Mouse (Mus musculus) ES-E14 (cell line): ENCODE results near the gene Pcmt1.

ENCODE experiments used
- CHD2 ChIP-seq: IDR thresholded peaks from 2 replicates; pipeline ENCODE4 v1.6.1; 2014; ENCODE audit warnings: mild to moderate bottlenecking, low read depth, low read length, inconsistent platforms
- HCFC1 ChIP-seq: IDR thresholded peaks from 2 replicates; pipeline ENCODE4 v1.6.1; 2012; ENCODE audit warnings: low read length, inconsistent platforms, borderline replicate concordance; ENCODE audit not compliant: insufficient read depth
- MAFK ChIP-seq: IDR thresholded peaks from 2 replicates; pipeline ENCODE4 v1.6.1; 2014; ENCODE audit warnings: mild to moderate bottlenecking, low read depth, low read length, inconsistent platforms; ENCODE audit not compliant: insufficient read depth
- ZC3H11A ChIP-seq: IDR thresholded peaks from 2 replicates; pipeline ENCODE4 v1.6.1; 2012; ENCODE audit warnings: low read depth, mild to moderate bottlenecking, inconsistent platforms, low read length, borderline replicate concordance

DNA sequence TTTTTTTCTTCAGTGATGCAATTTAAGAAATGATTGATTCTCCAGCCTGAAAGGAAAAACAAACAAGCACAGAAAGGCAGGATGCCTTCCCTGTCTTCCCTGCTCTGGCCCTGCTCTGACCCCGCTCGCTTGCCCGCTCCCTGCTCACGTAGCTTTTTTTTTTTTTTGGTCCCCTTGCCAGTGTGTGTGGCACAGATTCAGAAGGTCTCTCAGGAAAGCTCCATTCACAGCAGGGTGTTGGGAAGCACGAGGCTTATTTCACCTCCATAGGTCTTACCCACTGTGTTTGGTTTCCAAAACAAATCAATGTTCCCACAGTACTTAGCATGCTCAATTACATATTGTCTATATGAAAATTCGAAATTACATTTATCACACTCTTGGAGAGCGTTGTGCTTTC, 86.1 kb downstream of the Pcmt1 start:
- no peak for TF ChIP-seq HCFC1
- no peak for TF ChIP-seq CHD2
- TF ChIP-seq MAFK, result no peak
- no peak for TF ChIP-seq ZC3H11A
